12 mouse cellular contexts compared by ENCODE assay signal in the genomic region with DNA sequence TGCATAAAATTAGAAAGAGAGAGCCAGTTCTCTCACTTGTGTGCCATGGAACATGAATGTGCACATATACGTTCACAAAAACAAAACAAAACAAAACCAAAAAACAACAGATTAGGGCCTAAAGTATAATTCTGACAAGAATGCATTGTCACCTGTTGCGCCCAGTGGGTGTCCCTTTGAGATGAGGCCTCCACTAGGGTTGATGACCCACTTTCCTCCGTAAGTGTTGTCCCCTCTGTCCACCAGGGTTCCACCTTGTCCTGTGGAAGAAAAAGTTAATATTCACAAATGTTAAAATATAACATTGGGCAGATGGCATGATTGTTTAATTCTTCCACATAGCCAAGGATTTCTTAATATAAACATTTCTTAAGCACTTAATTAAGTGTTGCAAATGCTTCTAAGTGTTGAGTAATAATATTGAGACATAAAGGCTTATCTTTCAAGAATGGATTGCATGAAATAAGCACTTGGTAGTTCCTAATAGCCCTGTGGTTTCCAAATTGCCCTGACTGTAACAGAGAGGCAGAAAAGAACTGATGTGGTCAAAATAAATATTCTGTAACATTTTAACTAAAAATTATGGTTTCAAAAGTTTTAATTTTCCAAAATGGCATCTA. TPM values are rescaled to one million over a fixed set of nuclear protein-coding genes. Genes with fewer than 3 reads are reported as not detected.
"Had no signal": no experiment of that assay in that cellular context is flagged by ENCODE, and none has a peak within 500 bp of the region (broad histone marks: within the 10 kb centered on the region; RNA-seq: fewer than 3 reads in every experiment).

No protein-coding gene starts in this region.

- H3K27me3 ChIP-seq: intestine, embryonic 15.5 days; kidney, embryonic 15.5 days; limb, embryonic 15.5 days; midbrain, embryonic 13.5 days; stomach, embryonic 15.5 days had no signal

- H3K4me1 ChIP-seq: stomach, embryonic 15.5 days had no signal

- H3K36me3 ChIP-seq: intestine, embryonic 15.5 days; limb, embryonic 15.5 days; midbrain, embryonic 13.5 days; stomach, embryonic 15.5 days had no signal

- H3K4me3 ChIP-seq: intestine, embryonic 15.5 days; kidney, embryonic 15.5 days; left cerebral cortex, adult 2 months; limb, embryonic 15.5 days; midbrain, embryonic 13.5 days; stomach, embryonic 15.5 days had no signal

- H3K9me3 ChIP-seq: intestine, embryonic 15.5 days; kidney, embryonic 15.5 days; limb, embryonic 15.5 days; midbrain, embryonic 13.5 days; stomach, embryonic 15.5 days had no signal

- DNase-seq: kidney, adult 2 months; kidney, postnatal 14 days; right cerebral cortex, postnatal 14 days; thymus, postnatal 36 days had no signal

- ATAC-seq: intestine, embryonic 15.5 days; midbrain, embryonic 13.5 days had no signal

- H3K27ac ChIP-seq: intestine, embryonic 15.5 days; kidney, embryonic 15.5 days; left cerebral cortex, adult 2 months; limb, embryonic 15.5 days; liver, embryonic 14.5 days; macrophage; midbrain, embryonic 13.5 days; stomach, embryonic 15.5 days had no signal

- H3K4me2 ChIP-seq: intestine, embryonic 15.5 days; kidney, embryonic 15.5 days; limb, embryonic 15.5 days; midbrain, embryonic 13.5 days; stomach, embryonic 15.5 days had no signal

- H3K9ac ChIP-seq: intestine, embryonic 15.5 days; kidney, embryonic 15.5 days; limb, embryonic 15.5 days; liver, embryonic 14.5 days; midbrain, embryonic 13.5 days; stomach, embryonic 15.5 days had no signal

RNA-seq across cellular contexts. Expression of a gene that starts 21.9 kb away (rescaled TPM):
- polyA plus RNA-seq: macrophage had no signal
